Mouse (Mus musculus): Measurements from ENCODE around the gene Hacd4. TPM values are rescaled to one million over a fixed set of nuclear protein-coding genes. Genes with fewer than 3 reads are reported as not detected.

Hacd4 gene
- polyA plus RNA-seq, 1 experiment from 2014 or later = 2.2 TPM

DNA sequence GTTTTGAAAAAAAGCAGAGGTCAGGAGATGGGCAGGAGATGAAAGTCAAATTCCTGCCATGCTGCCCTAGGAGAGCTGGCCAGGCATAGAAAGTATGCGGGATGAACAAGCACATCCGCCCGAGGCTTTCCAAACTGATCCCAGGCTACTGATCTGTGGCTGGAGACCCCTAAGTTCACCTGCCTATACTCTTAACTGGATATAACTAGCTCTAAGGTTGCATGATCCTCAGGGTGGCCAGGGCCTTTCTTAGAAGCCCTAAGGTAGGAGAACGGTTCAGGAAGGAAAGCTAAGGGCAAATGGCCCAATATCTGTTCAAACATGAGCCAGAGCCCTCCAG, 232 bp upstream of the Hacd4 start:
- no peak for ATAC-seq (ENCODE audit: low read depth)
- no peak overlapping the region for H3K27ac ChIP-seq (ENCODE audit: low read depth, low read length)
- WGBS = 21% methylated on average over 4 of the region's 4 CpGs
- no peaks in the 10 kb centered on the region for H3K9me3 ChIP-seq (ENCODE audit: control insufficient read depth, low read length)
- no peaks in the 10 kb centered on the region for H3K36me3 ChIP-seq (ENCODE audit: control insufficient read depth, insufficient read depth, low read length)
- H3K27me3 ChIP-seq (ENCODE audit: control insufficient read depth, insufficient read depth, low read length) = no peaks in the 10 kb centered on the region
- peak overlapping the region; percentile 45 for H3K4me2 ChIP-seq (ENCODE audit: low read depth, low read length)
- H3K4me1 ChIP-seq (ENCODE audit: control insufficient read depth, insufficient read depth, low read length) = no peaks in the 10 kb centered on the region
- peak overlapping the region; percentile 19 for H3K4me3 ChIP-seq (ENCODE audit: low read depth, low read length)
- H3K9ac ChIP-seq (replicated peaks; ENCODE audit: low read depth, low read length) = no peak overlapping the region; the same call in 1 of the 2 replicates

- peak overlapping the region; percentile 45; the same call in 1 of the 2 replicates for H3K4me2 ChIP-seq (ENCODE audit: low read depth, low read length)
- H3K9ac ChIP-seq (replicated peaks; ENCODE audit: low read depth, low read length) = no peak overlapping the region
Observed at GRCm38 (mm10) chr4:88437917-88438316, 811 bp downstream of the Hacd4 start.

GRCm38 (mm10) chr4:88437166-88437565, 1.6 kb downstream of the Hacd4 start:
- Histone ChIP-seq H3K4me1 (ENCODE audit: control insufficient read depth, insufficient read depth, low read length) (no peaks in the 10 kb centered on the region), H3K9me3 (ENCODE audit: control insufficient read depth, low read length) (no peaks in the 10 kb centered on the region), H3K4me2 (ENCODE audit: low read depth, low read length) (no peak overlapping the region), H3K9ac (replicated peaks; ENCODE audit: low read depth, low read length) (no peak overlapping the region), H3K4me3 (ENCODE audit: low read depth, low read length) (no peak overlapping the region), H3K27me3 (ENCODE audit: control insufficient read depth, insufficient read depth, low read length) (no peaks in the 10 kb centered on the region), H3K36me3 (ENCODE audit: control insufficient read depth, insufficient read depth, low read length) (no peaks in the 10 kb centered on the region), H3K27ac (ENCODE audit: low read depth, low read length) (no peak overlapping the region)
- no peak for ATAC-seq (ENCODE audit: low read depth)
- 79% methylated on average over 3 of the region's 3 CpGs for WGBS

More at GRCm38 (mm10) chr4:88437917-88438316, 811 bp downstream of the Hacd4 start:
- H3K27ac ChIP-seq (ENCODE audit: low read depth, low read length) = no peak overlapping the region
- H3K4me1 ChIP-seq (ENCODE audit: control insufficient read depth, insufficient read depth, low read length) = no peaks in the 10 kb centered on the region
- ATAC-seq (ENCODE audit: low read depth) = no peak
- no peaks in the 10 kb centered on the region for H3K27me3 ChIP-seq (ENCODE audit: control insufficient read depth, insufficient read depth, low read length)
- no peaks in the 10 kb centered on the region for H3K36me3 ChIP-seq (ENCODE audit: control insufficient read depth, insufficient read depth, low read length)
- 57% methylated on average over 2 of the region's 2 CpGs for WGBS
- H3K4me3 ChIP-seq (ENCODE audit: low read depth, low read length) = no peak overlapping the region
- no peaks in the 10 kb centered on the region for H3K9me3 ChIP-seq (ENCODE audit: control insufficient read depth, low read length)

DNA sequence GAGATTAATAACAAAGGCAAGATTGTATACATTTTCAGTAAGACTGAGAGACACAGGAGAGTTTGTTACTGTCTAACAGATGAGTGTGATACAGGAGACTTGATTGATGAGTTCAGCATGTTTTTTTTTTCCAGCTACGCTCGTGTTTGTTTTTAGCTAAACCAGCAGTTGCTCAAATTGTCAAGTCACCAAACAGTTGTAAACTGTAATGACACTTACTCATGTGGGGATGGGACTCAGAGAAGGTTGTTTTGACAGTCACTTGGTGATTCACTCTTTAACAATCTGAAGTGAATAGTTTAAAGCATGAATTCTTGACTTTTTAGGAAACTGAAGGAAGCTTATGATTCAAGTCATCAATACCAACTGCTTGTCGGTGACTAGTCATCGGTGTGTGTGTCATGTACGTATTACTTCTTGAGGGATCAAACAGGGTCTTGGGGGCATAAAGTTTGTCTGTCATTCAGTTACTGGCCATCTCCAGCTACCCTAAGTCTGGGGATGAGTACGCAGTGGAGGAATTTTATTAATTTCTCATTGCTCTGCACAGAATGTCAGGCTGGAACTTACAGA, 2.0 kb downstream of the Hacd4 start:
- no peak for ATAC-seq (ENCODE audit: low read depth)

GRCm38 (mm10) chr4:88432412-88433024, 6.2 kb downstream of the Hacd4 start:
- Histone ChIP-seq H3K9me3 (ENCODE audit: control insufficient read depth, low read length) (no peaks in the 10 kb centered on the region), H3K27me3 (ENCODE audit: control insufficient read depth, insufficient read depth, low read length) (no peaks in the 10 kb centered on the region), H3K4me2 (ENCODE audit: low read depth, low read length) (no peak overlapping the region), H3K4me3 (ENCODE audit: low read depth, low read length) (no peak overlapping the region), H3K9ac (replicated peaks; ENCODE audit: low read depth, low read length) (no peak overlapping the region), H3K36me3 (ENCODE audit: control insufficient read depth, insufficient read depth, low read length) (no peaks in the 10 kb centered on the region), H3K4me1 (ENCODE audit: control insufficient read depth, insufficient read depth, low read length) (no peaks in the 10 kb centered on the region), H3K27ac (ENCODE audit: low read depth, low read length) (no peak overlapping the region)
- ATAC-seq (ENCODE audit: low read depth) = no peak
- WGBS = 78% methylated on average over 8 of the region's 8 CpGs

More for the DNA sequence above, 2.0 kb downstream of the Hacd4 start:
- H3K4me3 ChIP-seq (ENCODE audit: low read depth, low read length) = no peak overlapping the region
- H3K4me1 ChIP-seq (ENCODE audit: control insufficient read depth, insufficient read depth, low read length) = no peaks in the 10 kb centered on the region
- H3K9me3 ChIP-seq (ENCODE audit: control insufficient read depth, low read length) = no peaks in the 10 kb centered on the region
- H3K27me3 ChIP-seq (ENCODE audit: control insufficient read depth, insufficient read depth, low read length) = no peaks in the 10 kb centered on the region
- no peak overlapping the region for H3K4me2 ChIP-seq (ENCODE audit: low read depth, low read length)
- no peaks in the 10 kb centered on the region for H3K36me3 ChIP-seq (ENCODE audit: control insufficient read depth, insufficient read depth, low read length)
- no peak overlapping the region for H3K27ac ChIP-seq (ENCODE audit: low read depth, low read length)
- whole genome bisulfite sequencing = 83% methylated on average over 6 of the region's 6 CpGs
- no peak overlapping the region for H3K9ac ChIP-seq (replicated peaks; ENCODE audit: low read depth, low read length)

DNA sequence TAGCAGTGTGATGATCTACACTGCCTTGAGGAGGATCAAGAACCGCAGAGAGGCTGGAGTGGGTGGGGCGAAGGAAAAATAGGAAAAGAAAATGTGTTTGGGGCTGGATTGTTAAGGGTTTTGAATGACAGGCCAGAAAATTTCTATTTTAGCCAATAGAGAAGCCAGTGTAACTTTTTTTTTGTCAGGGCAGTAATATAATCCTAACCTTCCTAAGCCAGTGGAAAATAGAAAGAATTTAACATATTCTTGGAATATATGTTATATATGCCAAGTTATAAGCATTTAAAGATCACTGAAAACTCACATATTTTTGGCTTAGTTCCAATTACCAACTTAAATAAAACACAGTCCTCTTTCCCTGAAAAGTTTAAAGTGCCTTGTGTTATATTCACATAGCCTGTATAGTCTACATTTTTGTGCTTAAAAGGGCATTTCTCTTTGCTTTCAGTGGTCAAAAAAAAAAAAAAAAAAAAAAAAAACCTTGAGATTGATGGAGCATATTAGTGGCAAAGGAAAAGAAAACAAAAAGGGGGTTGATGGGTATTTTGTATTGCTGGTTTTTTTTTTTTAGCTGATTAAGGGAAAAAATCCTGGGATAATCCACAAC, 11.0 kb downstream of the Hacd4 start:
- H3K9me3 ChIP-seq (ENCODE audit: control insufficient read depth, low read length) = no peaks in the 10 kb centered on the region
- no peak overlapping the region for H3K4me3 ChIP-seq (ENCODE audit: low read depth, low read length)
- H3K4me1 ChIP-seq (ENCODE audit: control insufficient read depth, insufficient read depth, low read length) = no peaks in the 10 kb centered on the region
- H3K9ac ChIP-seq (replicated peaks; ENCODE audit: low read depth, low read length) = no peak overlapping the region
- no peak overlapping the region for H3K27ac ChIP-seq (ENCODE audit: low read depth, low read length)
- H3K27me3 ChIP-seq (ENCODE audit: control insufficient read depth, insufficient read depth, low read length) = no peaks in the 10 kb centered on the region
- no peak for ATAC-seq (ENCODE audit: low read depth)
- no peaks in the 10 kb centered on the region for H3K36me3 ChIP-seq (ENCODE audit: control insufficient read depth, insufficient read depth, low read length)
- WGBS = 96% methylated on average over 2 of the region's 2 CpGs
- no peak overlapping the region for H3K4me2 ChIP-seq (ENCODE audit: low read depth, low read length)

DNA sequence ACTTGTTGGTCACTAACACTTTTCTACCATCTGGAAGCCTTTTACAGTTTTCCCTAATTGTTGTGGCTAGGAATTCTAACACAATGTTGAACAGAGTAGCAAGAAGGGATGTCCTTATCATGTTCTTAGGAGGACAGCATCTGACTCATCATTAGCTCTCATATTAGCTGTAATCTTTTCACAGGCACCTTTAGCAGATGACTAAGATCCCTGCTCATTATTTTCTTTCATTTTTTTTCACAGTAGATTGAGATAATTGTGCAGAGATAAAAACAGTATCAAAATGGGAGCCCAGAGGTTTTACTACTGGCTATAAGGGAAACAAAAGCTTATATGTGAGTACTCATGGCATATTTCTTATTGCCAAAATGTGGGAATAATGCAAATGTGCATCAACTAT, 14.2 kb downstream of the Hacd4 start:
- H3K9me3 ChIP-seq (ENCODE audit: control insufficient read depth, low read length) = no peaks in the 10 kb centered on the region
- no peak for ATAC-seq (ENCODE audit: low read depth)
- H3K4me1 ChIP-seq (ENCODE audit: control insufficient read depth, insufficient read depth, low read length) = no peaks in the 10 kb centered on the region
- H3K4me3 ChIP-seq (ENCODE audit: low read depth, low read length) = no peak overlapping the region
- H3K36me3 ChIP-seq (ENCODE audit: control insufficient read depth, insufficient read depth, low read length) = no peaks in the 10 kb centered on the region
- no peak overlapping the region for H3K9ac ChIP-seq (replicated peaks; ENCODE audit: low read depth, low read length)
- no peaks in the 10 kb centered on the region for H3K27me3 ChIP-seq (ENCODE audit: control insufficient read depth, insufficient read depth, low read length)
- no peak overlapping the region for H3K27ac ChIP-seq (ENCODE audit: low read depth, low read length)
- no peak overlapping the region for H3K4me2 ChIP-seq (ENCODE audit: low read depth, low read length)

- Histone ChIP-seq H3K9ac (replicated peaks; ENCODE audit: low read depth, low read length) (no peak overlapping the region), H3K4me3 (ENCODE audit: low read depth, low read length) (no peak overlapping the region), H3K4me1 (ENCODE audit: control insufficient read depth, insufficient read depth, low read length) (no peaks in the 10 kb centered on the region), H3K27ac (ENCODE audit: low read depth, low read length) (no peak overlapping the region), H3K27me3 (ENCODE audit: control insufficient read depth, insufficient read depth, low read length) (no peaks in the 10 kb centered on the region), H3K9me3 (ENCODE audit: control insufficient read depth, low read length) (no peaks in the 10 kb centered on the region), H3K4me2 (ENCODE audit: low read depth, low read length) (no peak overlapping the region), H3K36me3 (ENCODE audit: control insufficient read depth, insufficient read depth, low read length) (no peaks in the 10 kb centered on the region)
- 96% methylated on average over 5 of the region's 5 CpGs for WGBS
- no peak for ATAC-seq (ENCODE audit: low read depth)
Observed at GRCm38 (mm10) chr4:88419378-88419777, 19.4 kb downstream of the Hacd4 start.

DNA sequence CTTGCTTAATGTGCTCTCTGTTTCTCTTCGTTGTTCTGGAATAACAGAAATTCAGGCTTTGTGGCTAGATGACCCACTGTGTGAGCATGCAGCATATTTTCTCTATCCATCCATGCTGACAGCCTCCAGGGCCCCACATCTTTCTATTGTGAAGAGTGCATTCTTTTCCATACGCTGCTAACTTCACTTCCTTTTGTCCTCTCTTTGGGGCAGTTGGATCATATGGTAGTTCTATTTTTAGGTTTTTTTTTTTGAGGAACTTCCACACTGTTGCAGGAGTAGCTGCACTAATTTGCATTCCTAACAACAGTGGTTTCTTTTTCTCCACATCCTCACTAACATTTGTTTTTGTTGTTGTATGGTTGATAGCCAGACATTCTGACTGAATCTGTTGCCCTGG, 23.7 kb downstream of the Hacd4 start:
- Histone ChIP-seq H3K9ac (replicated peaks; ENCODE audit: low read depth, low read length) (no peak overlapping the region), H3K4me3 (ENCODE audit: low read depth, low read length) (no peak overlapping the region), H3K36me3 (ENCODE audit: control insufficient read depth, insufficient read depth, low read length) (no peaks in the 10 kb centered on the region), H3K4me1 (ENCODE audit: control insufficient read depth, insufficient read depth, low read length) (no peaks in the 10 kb centered on the region), H3K27me3 (ENCODE audit: control insufficient read depth, insufficient read depth, low read length) (no peaks in the 10 kb centered on the region), H3K4me2 (ENCODE audit: low read depth, low read length) (no peak overlapping the region), H3K9me3 (ENCODE audit: control insufficient read depth, low read length) (no peaks in the 10 kb centered on the region), H3K27ac (ENCODE audit: low read depth, low read length) (no peak overlapping the region)
- ATAC-seq (ENCODE audit: low read depth) = no peak
- whole genome bisulfite sequencing = 38% methylated on average over 2 of the region's 2 CpGs

Data from neural tube, embryonic 14.5 days (tissue).